Mouse (Mus musculus) heart, adult 9 months (tissue): ENCODE results near the gene Grm7.

Experiments used
- DNase-seq, 2 experiments: peaks; one replicate each; pipeline ENCODE4 v3.0.0; 2022; ENCODE audit warnings: low spot score in 2 of 2

Gene Grm7

DNA sequence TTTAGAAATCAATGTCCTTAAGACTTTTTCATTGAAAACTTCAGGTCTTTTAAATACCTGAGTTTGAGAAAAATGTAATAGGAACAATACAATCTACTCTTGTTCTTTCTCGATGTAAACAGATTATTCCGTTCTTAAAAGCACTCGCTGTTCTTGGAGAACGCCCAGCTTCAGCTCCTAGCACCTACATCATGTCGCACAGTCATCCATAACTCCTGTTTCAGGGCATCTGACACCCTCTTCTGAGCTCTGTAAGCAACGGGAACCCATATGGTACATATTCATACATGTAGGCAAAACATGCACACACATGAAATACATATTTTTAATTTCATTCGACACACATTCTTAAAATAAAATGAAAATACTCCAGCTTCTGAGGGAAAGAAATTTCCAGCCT, 916.0 kb downstream of the Grm7 start:
- DNase-seq, result no peak

DNA sequence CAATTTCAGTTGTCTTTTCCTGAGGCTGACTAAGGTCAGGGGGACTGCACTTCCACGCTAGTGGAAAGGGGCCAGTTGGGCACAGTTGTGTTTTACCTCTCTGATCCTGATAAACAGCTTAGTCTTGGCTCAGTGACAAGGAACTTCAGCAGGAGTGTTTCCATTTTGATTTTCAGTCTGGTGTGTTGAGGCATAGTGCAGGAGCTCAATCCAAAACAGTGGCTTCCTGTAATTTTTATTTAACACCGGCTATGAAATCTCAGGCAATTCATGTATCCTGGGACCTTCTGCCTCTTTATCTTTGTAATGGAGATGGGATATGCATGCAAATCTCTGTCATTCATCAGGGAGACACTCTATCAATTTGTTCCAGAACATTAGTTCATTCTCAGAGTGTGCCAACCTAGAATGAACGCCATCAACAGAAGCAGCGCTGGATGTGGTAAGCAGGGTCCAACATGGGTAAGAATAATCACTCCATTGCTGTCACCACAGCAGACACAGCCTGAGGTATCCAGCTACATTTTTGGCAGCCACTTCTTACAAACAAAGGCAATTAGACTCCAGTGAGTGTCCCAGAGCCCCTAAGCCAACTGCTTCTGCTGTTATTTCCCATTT, 926.2 kb downstream of the Grm7 start:
- no peak for DNase-seq

DNA sequence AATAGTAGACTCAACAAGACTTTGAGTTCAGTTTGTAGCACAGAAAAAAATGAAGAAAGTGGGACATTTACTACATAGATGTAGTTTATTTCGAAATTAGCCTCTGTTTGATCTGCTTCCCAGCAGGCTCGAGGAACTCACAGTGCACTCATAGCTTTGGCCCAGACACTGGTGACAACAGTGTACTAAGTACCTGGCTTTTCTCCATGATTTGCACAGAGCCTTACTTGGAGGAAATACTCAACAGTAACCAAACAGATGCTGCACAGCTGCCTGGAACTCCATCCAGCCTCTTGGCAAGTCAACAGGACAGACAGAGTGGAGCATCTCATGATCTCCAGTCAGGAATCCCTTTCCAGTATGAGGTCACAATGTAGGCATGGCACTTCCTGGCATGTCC, 939.5 kb downstream of the Grm7 start:
- peak; percentile 36 to 48 for DNase-seq

DNA sequence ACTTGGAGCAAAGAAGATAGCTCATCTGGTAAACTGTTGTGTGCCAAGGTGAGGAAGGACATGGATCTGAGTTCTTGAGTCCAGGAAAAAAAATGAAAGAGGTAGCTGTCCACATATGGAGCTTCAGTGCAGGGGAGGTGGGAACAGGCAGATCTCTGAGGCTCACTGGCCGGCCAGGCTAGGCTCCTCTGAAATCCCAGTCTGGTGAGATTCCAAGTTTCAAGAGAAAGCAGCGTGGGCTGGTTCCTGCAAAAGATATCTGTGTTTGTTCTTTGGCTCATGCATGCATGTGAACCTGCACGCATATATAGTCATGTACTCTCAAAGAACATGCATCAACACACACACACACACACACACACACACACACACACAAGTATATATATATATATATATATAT, 942.2 kb downstream of the Grm7 start:
- DNase-seq, result no peak

DNA sequence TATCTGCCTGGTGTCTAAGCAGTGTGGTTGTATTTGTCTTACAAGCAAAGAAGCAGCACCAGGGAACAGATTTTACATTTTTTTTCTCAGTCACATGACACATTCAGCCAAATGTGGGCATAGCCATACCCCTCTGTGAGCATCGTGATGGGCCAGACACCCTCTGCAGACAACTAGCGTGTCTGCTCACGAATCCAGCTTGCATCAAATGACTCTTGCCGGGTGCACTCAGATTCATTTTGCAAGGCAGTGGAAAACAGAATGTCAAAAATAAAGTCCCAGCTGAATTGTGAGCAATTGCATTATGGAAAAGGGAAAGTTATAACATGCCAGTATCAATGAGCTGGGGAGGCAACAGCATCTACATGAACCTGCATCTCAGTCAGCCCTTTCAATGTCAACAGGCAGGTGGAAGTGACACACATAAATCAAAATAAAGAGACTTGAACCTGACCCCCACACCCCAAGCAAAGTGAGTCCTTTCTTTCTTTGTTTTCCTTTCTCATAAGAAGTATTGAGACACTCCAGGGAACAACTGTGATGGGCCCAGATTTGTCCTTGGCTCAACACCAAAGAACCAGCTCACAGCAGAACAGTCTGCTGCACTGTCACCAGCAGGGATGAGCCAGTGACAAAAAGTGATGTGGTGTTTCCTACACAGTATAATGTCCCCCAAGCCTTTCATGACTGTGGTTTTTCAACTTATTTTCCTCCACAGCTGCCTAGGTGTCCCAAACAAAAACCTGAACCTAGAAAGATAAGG, 956.7 kb downstream of the Grm7 start:
- no peak for DNase-seq

DNA sequence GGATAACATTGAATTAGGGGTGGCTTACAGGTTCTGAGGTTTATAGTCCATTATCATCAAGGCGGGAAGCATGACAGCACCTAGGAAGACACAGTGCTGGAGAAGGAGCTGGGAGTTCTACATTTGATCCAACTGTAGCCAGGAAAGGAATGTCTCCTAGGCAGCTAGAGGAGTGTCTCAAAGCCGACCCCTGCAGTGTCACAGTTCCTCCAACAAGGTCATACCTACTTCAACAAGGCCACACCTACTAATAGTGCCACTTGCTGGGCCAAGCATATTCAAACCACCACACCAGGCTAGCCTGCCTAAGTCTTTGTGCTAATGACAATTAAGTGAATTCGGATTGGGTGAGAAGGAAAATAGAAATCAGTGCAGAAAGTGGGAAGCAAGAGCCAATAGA, 965.0 kb downstream of the Grm7 start:
- DNase-seq, result no peak

DNA sequence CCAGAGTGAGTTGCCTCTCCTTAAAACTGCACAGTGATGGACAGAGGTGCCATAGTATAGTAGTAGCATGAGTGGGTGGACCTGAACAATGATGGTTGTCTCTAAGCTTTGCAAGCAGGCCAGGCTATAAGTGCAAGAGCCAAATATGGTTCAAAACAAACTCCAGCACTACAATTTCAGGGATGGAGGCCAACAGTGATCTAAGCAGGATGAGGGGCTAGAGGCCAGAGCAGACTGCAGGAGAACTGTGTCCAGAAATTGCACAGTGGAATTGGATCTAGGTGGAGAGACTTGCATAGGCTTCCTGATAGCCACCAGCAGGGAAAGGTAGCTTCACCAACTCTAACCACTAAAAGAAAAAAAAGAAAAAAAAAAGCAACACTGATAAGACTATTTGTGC, 968.5 kb downstream of the Grm7 start:
- DNase-seq, result peak; percentile 6 to 27
